Mouse (Mus musculus): Measurements from ENCODE around the gene Tti1. TPM values are rescaled to one million over a fixed set of nuclear protein-coding genes. Genes with fewer than 3 reads are reported as not detected.
"Not testable (repeated sequence)": the region's sequence is repeated elsewhere in the genome, so short reads cannot be mapped to it uniquely, and the experiment has no call there.

The Tti1 gene
- 10 to 100 TPM; 19.0 to 28.8 (median 26.1) TPM for total RNA-seq (2022)

DNA sequence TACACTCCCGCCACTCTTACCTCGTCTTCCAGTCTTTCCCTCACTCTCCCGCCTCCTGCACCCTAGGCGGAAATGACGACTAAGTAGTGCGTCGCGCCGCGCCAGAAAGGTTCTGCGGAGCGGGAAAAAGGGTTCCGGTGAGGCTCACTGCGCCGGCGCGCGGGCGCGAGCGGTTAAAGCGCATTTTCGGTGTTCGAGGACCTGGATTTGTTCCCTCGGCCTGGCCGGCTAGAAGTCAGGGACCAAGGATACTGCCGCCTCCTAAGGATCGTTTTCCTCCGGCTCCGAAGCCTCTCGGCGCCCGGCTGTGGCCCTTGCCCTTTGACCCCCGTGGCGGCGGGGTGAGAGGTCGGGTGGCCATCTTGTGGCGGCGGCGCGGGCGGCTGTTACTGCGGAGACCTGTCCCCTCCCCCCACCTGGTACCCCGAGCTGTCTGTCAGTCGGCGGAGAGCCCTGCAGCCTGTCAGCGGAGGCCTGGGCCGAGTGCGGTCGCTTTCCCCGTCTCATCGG lies at the start of gene Tti1, which contains the start of gene Rprd1b:
TSS of gene Tti1 (minus strand) at position 80 of the 510 bp plus-strand sequence.
TSS of gene Rprd1b (plus strand) at position 144 of the 510 bp plus-strand sequence.
- peak; percentile 90 for DNase-seq

DNA sequence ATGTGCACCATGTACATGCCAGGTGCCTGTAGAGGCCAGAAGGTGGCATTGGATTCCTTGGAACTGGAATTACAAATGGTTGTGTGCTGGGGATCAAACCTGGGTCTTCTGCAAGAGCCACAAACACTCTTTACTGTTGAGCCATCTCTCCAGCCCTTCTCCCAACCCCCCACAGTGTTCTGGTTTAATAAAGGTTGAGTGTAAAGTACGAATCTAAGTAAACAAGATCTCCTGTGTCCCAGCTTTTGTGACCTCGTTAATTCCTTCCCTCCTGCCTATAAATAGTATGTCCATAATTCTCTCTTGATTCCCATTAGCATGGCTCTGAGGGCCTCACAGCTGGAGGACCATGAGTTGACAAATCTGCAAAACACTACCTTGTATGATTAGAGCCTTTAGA lies 49.7 kb upstream of the Tti1 start:
- no peak for DNase-seq

DNA sequence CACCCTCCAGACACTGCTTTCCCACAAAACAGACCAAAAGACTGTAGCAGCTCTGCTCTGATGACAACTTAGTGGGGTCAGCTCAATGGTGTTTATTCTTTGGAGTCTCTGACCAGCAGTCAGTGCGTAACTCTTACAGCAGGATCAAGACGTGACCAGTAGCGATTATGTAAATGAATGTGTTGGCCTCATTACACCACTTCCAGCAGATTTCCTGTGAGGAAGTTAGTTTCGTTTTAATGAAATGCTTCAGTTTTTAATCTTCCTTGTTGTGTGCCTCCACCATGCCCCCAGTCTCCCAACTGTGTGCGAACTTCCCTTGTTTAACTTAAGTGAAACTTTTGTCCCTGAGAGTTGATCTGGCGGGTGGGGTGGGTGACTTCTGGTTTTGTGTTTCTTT lies 48.5 kb upstream of the Tti1 start:
- no peak for DNase-seq

DNA sequence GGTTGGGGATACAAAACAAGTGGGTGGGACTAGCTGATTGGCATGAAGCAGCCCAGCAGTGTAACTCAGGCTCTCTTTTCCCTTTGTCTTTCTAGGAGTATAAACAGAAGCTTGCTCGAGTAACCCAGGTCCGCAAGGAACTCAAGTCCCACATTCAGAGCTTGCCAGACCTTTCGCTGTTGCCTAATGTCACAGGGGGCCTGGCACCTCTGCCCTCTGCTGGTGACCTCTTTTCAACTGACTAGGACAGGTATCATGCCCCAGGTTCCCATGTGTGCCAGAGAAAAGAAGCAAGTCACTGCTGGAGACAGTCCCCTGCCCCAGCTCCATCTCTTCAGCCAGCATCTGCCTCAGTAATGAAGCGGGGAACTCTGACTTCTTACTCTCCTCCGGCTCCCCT lies 46.6 kb upstream of the Tti1 start:
- DNase-seq, result no peak

DNA sequence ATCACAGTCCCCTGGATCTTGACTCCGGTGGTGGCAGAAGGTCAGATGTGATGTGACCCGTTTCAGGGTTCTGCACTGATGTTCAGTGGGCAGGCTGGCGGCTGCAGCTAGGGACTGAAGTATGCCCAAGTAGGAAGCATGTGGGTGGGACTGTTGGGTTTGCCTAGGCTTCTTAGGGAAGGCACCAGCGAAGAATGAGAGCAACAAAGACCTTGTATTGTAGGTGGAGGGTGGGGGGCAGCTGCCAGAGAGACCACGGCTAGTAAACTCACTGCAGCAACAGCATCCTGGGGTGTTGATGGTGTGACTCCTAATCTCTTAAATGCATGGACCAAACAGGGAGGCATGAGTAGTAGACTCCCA lies 43.4 kb upstream of the Tti1 start:
- no peak for DNase-seq

DNA sequence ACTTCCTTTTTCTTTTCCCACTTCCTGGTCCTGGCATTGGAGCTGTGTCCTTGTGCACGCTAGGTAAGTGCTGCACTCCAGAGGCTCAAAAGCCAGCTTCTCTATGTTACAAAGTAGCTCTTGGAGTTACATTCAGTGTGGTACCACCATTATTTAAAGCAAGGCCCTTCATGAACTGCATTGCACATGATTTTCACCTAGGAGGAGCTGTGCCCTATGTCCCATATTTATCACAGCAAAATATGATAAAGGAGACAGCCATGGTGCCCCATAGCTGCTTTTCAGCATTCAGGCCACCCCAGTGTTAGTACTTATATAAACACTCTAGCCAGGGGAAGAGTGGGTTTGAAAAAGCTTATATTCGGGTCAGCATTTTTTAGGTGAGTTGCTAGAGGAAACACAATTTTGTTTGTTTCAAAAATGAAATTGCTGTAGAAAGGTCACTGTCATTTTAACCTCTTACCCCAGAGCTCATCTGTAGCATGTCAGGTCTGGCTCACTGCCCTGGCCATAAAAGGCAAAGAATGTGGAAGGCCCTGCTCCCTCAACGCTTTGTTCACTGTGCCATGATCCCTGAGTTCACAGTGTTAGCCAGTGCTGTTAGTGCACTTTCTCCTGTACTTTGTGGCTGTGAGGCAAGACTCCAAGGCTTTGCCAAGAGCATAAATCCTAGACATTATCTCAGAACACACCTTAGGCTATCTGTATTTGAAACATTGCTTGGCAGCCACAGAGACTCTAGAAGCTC lies 42.8 kb upstream of the Tti1 start:
- DNase-seq, result no peak

DNA sequence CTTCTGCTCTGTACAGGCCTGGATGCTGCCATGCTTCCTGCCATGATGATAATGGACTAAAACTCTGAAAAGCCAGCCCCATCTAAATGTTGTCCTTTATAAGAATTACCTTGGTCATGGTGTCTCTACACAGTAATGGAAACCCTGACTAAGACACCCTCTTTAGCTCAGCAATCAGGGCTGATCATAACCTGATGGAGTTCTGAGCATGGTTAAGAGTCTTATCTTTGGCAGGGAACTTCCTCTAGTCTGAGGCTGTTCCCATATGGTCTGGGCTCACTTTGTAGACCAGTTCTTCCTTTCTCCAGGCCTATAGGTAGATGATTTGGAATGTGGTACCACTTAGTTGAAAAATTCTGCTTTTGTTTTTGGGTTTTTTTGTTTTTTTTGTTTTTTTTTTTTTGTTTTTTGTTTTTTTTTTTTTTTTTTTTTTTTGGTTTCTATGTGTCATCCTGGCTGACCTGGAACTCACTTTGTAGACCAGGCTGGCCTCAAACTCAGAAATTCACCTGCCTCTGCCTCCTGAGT lies 40.3 kb upstream of the Tti1 start:
- DNase-seq, result no peak

DNA sequence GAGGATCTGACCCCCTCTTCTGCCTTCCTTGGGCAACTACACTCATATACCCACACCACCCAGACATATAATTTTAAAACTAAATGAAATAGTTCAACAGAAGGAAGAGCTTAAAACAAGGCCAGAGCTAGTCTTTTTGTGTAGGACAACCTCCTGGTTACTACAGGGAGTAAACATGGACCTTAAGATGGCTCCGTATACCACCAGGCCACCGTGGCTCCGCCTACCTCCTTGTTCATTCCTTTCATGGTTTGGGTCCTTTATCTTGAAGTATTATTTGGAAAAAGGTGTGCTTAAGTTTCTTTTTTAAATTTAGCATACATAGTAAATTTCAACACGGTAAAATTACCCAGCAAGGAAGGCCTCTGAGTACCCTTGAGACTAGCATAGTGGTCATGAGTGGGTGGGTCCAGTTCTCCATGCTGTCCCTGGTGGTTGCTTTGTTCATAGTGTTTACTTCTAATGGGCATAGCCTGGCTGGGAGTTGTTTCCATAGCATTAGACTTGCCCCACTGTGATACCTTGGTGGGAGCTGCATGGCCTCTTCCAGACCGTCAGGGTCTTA lies 39.1 kb upstream of the Tti1 start:
- DNase-seq, result no peak

DNA sequence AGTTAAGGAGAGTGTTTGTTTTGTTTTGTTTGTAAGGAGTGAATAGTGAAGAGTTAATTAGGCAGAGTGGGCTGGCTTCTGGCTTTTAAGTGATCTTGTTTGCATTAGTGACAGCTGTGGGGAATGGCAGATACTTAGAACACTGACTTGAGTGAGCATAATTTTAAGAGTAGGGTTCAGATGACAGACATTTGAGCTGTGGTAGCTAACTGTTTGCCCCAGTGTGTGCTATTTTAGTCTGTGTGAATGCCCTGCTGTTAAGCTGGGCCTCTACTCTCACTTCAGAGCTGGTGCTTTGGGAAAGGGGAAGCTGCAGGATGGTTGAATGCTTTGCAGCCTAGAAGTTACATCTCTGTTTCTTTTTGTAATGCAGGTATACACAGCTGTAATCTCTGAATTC lies 38.2 kb upstream of the Tti1 start:
- no peak for DNase-seq

DNA sequence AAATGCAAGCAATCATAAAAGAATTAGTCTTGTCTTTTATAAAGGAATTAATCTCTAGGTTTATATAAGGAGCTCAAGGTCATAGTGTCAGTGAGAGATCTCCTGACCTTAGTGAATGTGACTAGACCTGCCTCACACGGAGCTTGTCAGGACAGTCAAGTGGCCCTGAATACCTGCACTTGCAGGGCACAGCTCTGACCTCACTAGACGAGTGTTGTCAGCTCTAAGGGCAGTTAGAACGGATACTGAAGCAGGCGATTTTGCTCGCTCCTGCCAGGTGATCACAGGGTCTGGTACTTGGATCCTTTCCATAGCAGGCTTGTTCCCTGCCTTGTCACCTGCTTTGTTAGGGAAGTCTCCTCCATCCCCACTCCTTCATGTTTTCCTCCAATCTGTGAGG lies 36.8 kb upstream of the Tti1 start:
- DNase-seq, result no peak

DNA sequence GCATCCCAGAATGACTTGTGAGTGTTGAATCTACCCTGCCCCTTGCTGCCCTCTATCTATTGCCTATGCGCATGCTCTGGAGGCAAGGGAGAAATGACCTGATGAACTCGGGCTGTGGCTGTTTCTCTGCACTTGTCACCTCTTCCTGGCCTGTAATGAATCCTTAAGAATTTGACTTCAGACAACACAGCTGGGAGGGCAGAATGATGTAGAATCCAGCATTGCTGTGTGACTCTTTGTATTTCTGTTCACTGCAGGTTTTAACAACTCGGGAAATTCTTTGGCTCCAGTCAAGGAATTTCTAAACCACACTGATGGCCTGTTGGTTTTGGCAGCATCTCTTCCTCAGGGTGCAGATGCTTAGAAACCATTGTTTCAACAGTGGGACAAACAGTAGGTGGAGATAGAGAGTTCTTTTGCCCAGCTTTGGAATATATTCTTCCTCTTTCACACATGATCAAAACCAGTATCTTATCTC lies 36.4 kb upstream of the Tti1 start:
- DNase-seq, result no peak

DNA sequence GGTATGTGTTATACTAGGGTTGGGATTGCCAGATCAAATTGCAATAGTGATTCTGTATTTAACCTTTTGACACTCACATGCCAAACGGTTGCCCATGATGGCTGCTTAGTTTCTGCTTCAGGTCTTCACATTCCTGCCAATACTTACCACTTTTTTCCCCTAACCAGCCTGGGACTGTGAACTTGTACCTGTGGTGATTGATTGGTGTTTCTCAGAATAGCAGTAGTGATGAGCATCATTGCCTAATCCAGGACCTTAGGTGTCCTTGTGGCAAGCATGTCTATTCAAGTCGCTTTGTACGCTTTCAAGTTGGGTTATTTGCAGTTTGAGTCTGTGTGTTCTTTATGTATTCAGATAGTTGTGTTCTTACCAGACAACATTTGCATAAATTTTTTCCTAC lies 34.8 kb upstream of the Tti1 start:
- no peak for DNase-seq

DNA sequence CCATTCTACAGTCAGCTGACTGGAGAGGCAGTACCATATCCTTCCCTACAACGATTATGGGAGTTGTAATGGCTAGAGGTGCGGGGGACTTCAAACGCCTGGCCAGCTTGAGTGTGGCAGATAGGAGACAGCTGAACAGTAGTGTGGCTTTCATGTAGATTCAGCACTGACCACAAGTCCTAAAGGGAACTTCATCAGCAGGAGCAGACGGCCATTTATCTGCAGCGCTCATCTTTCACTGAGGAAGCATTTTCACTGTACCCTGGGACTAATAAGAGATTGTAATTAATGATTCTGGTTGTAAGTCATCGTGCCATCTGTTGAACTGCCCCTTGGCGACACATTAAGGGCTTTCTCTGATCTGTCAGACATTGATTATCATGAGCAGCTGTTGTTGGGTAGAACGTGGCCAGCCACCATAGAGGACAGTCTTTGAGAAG lies 31.5 kb upstream of the Tti1 start:
- no peak for DNase-seq

DNA sequence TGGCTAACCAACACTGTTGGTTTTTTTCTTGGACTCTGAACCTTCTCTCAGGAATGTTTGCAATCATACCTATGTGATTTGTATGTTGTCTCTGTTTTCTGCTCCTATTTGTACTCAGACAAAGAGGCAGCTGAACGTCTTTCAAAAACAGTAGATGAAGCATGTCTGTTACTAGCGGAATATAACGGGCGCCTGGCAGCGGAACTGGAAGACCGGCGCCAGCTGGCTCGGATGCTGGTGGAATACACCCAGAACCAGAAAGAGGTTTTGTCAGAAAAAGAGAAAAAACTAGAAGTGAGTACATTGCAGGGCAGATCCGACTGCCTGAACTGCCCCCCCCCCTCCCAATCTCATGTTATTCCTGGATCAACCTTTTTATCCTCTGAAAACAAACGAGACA lies 30.3 kb upstream of the Tti1 start:
- no peak for DNase-seq

DNA sequence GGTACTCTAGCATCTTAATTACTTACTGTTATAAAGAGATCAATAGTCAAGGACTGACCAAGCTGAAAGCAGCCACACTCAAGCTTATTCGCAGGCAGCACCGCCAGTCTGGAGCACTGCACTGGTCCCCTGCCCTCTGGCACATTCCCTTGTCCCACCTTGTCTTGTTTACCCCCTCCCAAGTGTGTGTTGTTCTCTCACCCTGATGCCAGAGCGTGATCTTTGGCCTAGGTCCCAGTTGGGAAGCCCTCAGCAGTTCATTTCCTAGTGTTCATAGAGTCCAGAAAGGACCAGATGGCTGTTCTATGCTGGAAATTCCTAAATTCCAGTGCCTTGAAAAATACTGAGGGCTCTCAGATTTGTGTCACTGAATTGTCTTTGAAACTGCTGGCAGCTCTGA lies 28.8 kb upstream of the Tti1 start:
- DNase-seq, result no peak

DNA sequence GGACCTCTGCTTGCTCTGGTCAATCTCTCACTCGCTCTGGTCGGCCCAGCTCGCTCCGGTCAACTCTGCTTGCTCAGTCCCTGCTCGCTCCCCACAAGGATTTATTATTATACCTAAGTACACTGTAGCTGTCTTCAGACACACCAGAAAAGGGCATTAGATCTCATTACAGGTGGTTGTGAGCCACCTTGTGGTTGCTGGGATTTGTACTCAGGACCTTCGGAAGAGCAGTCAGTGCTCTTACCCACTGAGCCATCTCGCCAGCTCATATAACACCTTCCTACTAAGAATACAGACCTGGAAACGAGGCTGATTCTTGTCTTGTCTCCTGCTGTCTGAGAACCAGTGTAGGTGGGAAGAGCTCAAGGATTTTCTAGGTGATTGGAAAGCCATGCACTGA lies 27.1 kb upstream of the Tti1 start:
- not testable (repeated sequence) for DNase-seq

DNA sequence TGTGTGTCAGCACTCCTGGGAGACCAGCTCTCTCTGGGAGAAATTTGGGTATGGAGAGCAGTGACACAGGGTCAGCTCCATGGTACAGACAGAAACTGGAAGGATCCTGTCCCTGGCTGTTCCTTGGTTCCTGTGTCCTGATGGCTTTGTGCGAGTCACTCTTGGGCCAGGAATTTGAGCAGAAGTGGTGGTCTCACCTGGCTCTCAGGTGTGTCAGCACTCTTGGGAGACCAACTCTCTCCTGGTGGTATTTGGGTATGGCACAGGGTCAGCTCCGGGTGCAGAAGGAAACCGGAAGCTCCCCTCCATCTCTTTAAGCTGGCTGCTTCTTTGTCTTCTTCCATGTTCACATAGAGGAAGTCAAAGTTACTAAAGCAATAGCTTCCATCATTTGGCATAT lies 26.4 kb upstream of the Tti1 start:
- DNase-seq, result no peak

DNA sequence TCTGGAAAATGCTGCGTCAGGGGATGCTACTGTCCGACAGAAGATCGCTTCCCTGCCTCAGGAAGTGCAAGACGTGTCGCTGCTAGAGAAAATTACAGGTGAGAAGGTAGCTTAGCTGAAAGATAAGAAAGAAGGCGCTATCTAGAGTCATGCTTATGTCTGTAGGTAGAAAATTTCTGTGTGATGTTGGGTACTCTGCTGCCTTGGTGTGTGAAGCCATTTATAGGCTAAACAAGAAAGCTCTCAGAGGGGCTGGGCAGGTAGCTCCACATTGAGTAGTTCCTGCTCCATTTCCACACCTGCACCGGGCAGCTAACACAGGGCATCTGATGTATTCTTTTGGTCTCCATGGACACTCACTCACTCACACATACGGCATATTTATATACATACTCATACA lies 21.9 kb upstream of the Tti1 start:
- no peak for DNase-seq

DNA sequence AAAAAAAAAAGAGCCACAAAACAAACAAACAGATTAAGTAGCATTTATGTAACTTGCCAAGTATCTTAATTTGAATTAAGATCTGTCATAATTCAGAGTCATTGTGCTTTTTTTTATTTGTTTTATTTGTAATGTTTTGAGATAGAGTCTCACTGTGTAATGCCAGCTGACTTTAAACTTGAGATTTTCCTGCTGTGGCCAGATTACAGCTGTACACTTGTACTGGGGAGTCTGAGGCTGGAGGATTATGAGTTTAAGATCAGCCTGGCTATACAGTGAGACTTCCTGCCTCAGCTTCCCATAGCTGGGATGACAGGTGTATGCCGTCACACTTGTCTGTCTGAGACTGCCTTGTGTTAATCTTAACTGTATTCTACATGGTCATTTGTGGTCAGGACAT lies 20.5 kb upstream of the Tti1 start:
- no peak for DNase-seq

DNA sequence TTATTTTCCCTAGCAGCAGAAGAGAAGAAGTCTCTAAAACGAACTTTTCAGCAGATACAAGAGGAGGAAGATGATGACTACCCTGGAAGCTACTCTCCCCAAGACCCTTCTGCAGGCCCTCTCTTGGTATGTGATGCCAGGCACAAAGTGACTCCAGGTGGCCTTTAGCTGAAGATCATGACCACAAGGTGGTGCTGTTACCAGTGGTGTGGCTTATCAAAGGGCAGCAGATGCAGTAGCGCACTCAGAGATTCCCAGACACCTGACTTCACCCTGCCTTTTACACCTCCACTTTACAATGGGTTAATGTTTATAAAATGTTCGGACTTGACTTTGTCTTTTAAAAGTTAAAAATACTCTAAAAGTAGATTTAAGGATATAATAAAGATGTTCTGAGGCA lies 19.7 kb upstream of the Tti1 start:
- no peak for DNase-seq

DNA sequence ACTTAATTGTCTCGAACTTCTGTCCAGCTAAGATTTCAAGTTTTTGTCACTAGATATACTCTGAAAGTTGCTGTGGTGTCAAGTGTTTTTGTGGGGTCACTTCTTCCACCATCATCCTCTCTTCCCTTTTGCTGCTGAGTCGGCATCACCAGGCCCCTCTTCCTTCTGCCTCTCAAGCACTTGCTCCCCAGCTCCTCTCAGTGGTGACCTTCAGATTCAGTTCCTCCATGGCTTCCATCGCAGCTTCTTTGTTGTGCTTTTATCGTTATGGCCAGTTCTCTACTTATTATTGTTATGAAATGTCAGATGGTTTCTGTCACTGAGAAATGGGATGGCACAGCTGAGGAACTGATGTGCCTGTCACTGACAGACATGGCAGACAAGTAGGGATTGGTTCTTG lies 18.0 kb upstream of the Tti1 start:
- no peak for DNase-seq

DNA sequence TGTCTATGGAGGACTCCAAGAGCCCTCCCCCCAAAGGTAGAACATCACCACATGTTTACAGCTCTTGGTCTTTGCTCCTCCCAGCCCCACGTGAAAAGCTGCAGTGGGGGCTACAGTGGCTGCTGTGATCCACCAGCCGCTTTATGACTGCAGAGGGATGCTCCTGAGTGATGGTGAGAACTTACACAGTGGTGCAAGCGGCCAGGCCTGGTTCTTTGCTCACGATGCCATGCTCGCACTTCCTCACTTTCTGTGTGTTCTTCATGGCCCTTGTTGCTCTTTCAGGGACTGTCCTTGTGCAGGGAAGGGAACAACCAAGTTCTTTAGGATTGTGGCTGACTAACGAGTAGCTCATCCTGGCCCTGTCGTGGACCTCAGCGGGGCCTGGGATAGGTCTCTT lies 15.3 kb upstream of the Tti1 start:
- no peak for DNase-seq

DNA sequence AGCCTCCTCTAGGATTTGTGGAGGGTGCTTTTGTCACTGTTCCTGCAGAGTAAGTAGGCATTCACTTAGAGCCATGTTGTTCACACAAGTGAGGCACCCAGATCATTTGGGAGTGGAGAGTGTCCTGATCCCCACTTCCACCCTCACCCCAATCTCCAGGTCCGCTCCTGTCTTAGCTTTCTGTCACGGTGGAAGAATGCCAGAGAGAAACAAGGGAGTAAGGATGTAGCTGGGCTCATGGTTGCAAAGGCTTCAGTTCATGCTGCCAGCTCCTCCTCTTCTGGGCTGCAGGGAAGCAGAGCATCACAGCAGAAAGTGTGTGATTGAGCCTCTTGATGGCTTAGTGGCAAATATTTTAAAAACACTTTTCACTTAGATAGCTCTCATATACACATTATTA lies 12.2 kb upstream of the Tti1 start:
- DNase-seq, result no peak

DNA sequence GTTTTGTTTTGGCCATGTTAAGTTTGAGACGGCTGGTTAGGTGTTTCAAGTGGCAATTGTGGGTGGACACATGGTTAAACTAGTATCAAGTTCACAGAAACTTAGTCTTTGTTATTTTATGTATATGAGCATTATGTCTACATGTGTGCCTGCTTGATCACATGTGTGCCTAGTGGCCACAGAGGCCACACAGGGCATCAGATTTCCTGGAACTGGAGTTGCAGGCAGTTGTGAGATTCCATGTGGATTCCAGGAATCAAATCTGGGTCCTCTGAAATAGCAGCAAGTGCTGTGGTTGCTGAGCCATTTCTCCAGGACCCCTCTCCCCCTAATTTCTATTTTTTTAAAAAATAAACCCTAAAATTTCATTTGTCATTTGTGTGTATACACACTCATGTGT lies 11.4 kb upstream of the Tti1 start:
- no peak for DNase-seq

Data from adrenal gland, adult 8-10 months (tissue).